Mouse (Mus musculus) limb, embryonic 14.5 days (tissue): ENCODE results near the gene Rpl23. TPM values are rescaled to one million over a fixed set of nuclear protein-coding genes. Genes with fewer than 3 reads are reported as not detected.

Experiments used
- ATAC-seq: fragments of 200-750 bp; cut with Nextera tagmentation; 2 replicates; pipeline ENCODE4 v1.8.0; 2017; ENCODE audit warnings: low read depth, moderate number of reproducible peaks, moderate TSS enrichment; ENCODE audit not compliant: low FRiP score
- DNase-seq: peaks from one replicate; pipeline ENCODE4 v3.0.0-alpha.2; 2015; ENCODE audit warnings: low spot score
- H3K27ac ChIP-seq: fragments of 300-500 bp; sonication (generic); replicated peaks from 2 replicates; pipeline ENCODE4 v1.5.1; 2014; ENCODE audit warnings: low read depth, mild to moderate bottlenecking, low read length, moderate library complexity, mixed read lengths
- H3K27me3 ChIP-seq: fragments of 300-500 bp; sonication (generic); 2 replicates; pipeline ENCODE4 v1.6.1; 2014; ENCODE audit warnings: low read length, mixed read lengths; ENCODE audit not compliant: control insufficient read depth, insufficient read depth
- H3K36me3 ChIP-seq: fragments of 300-500 bp; sonication (generic); 2 replicates; pipeline ENCODE4 v1.6.1; 2014; ENCODE audit warnings: mild to moderate bottlenecking, low read length, moderate library complexity, mixed read lengths; ENCODE audit not compliant: control insufficient read depth, insufficient read depth
- H3K4me1 ChIP-seq: fragments of 300-500 bp; sonication (generic); 2 replicates; pipeline ENCODE4 v1.6.1; 2014; ENCODE audit warnings: antibody characterized with exemption, low read length, mixed read lengths; ENCODE audit not compliant: control insufficient read depth, insufficient read depth
- H3K4me2 ChIP-seq: fragments of 300-500 bp; sonication (generic); replicated peaks from 2 replicates; pipeline ENCODE4 v1.6.1; 2014; ENCODE audit warnings: low read depth, mild to moderate bottlenecking, low read length, moderate library complexity; ENCODE audit not compliant: severe bottlenecking
- H3K4me3 ChIP-seq: fragments of 300-500 bp; sonication (generic); replicated peaks from 2 replicates; pipeline ENCODE4 v1.5.1; 2014; ENCODE audit warnings: low read length
- H3K9ac ChIP-seq: fragments of 300-500 bp; sonication (generic); 2 replicates; pipeline ENCODE4 v1.6.1; 2014; ENCODE audit warnings: mild to moderate bottlenecking, low read depth, low read length, moderate library complexity; ENCODE audit not compliant: severe bottlenecking
- H3K9me3 ChIP-seq: fragments of 300-500 bp; sonication (generic); 2 replicates; pipeline ENCODE4 v1.6.1; 2016; ENCODE audit warnings: low read length; ENCODE audit not compliant: control insufficient read depth
- POLR2A ChIP-seq: fragments of 200-500 bp; IDR thresholded peaks from 2 replicates; pipeline ENCODE4 v1.8.0; 2012; ENCODE audit warnings: inconsistent platforms, mild to moderate bottlenecking, moderate library complexity, borderline replicate concordance; ENCODE audit not compliant: insufficient read depth, insufficient read length; ENCODE audit errors: extremely low read depth
- WGBS: fragments of 180-500 bp; shearing (Covaris S2); extraction: QIAGEN DNeasy Blood & Tissue Kit; methylation state at CpG from one replicate; pipeline ENCODE4 v1.1.7; 2014; 5-methylcytosine and 5-hydroxymethylcytosine counted together
- polyA plus RNA-seq, 2 experiments: library from polyadenylated mRNA; depleted of rRNA in 1 of 2; stranded (reverse) in 1 of 2; unstranded in 1 of 2; fragments of >200 nt; fragmentation: Nextera tagmentation in 1 of 2; extraction: Ambion mirVana in 1 of 2; gene quantifications; 2 replicates each; pipeline versions ENCODE4 v1.2.1 to v1.2.3; 2012 to 2014

Rpl23 gene
- polyA plus RNA-seq, 2 experiments = 764 to 903 TPM

DNA sequence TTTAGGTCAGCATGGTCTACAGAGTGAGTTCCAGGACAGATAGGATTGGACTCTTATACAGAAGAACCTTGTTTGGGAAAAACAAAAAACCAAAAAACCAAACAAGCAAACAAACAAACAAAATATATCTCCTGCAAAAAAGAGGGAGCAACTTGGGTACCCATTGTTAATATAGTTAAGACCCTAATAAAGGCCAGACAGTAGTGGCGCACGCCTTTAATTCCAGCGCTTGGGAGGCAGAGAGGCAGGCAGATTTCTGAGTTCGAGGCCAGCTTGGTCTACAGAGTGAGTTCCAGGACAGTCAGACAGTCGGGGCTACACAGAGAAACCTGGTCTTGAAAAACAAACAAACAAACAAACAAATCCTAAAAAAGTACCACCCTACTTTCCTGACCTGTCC, 7.5 kb upstream of the Rpl23 start:
- Histone ChIP-seq H3K9me3 (no peaks in the 10 kb centered on the region), H3K4me1 (no peaks in the 10 kb centered on the region), H3K4me3 (no peak overlapping the region), H3K27me3 (no peaks in the 10 kb centered on the region), H3K36me3 (no peaks in the 10 kb centered on the region), H3K9ac (no peak overlapping the region), H3K27ac (no peak overlapping the region), H3K4me2 (no peak overlapping the region)
- no peak for DNase-seq
- WGBS = 81% methylated on average over 5 of the region's 5 CpGs
- no peak for TF ChIP-seq POLR2A
- no peak for ATAC-seq

DNA sequence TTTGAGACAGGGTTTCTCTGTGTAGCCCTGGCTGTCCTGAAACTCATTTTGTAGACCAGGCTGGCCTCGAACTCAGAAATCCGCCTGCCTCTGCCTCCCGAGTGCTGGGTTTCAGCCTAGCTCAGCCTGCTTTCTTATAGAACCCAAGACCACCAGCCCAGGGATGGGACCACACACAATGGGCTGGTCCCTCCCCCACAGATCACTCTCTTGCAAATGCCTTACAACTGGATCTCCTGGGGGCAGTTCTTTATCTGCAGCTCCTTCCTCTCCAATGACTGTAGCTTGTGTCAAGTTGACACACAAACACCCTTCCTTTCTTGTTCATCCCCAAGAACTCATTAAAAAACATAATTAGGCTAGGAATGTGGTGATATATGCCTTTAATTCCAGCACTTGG, 5.7 kb upstream of the Rpl23 start:
- no peak overlapping the region for H3K9ac ChIP-seq
- no peak overlapping the region for H3K27ac ChIP-seq
- no peak for DNase-seq
- H3K4me2 ChIP-seq = no peak overlapping the region
- no peak for TF ChIP-seq POLR2A
- no peaks in the 10 kb centered on the region for H3K36me3 ChIP-seq
- H3K4me3 ChIP-seq = no peak overlapping the region
- H3K27me3 ChIP-seq = no peaks in the 10 kb centered on the region
- no peaks in the 10 kb centered on the region for H3K9me3 ChIP-seq
- no peak for ATAC-seq
- H3K4me1 ChIP-seq = no peaks in the 10 kb centered on the region
- WGBS = 84% methylated on average over 3 of the region's 3 CpGs

DNA sequence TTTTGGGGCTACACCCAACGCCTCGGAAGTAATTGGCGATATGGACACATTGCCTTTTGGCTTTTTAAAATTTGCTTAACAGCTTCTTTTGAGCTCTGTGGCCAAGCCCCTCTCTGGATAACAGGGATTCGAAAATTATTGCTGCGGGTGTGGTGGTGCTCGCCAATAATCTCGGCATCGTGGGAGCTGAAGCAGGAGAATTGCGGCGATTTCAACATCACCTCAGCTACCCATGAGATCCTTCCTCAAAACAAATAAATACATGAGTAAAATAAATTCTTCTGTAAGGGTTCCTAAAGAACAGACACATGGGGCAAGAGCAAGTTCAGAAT, 293 bp upstream of the Rpl23 start:
- no peak for ATAC-seq
- Histone ChIP-seq H3K4me2 (peak overlapping the region; percentile 70), H3K27ac (peak overlapping the region; percentile 96; the same call in 1 of the 2 replicates), H3K36me3 (peaks cover 36% of the 10 kb centered on the region), H3K4me1 (peaks cover 8% of the 10 kb centered on the region), H3K9ac (peak overlapping the region; percentile 99), H3K9me3 (no peaks in the 10 kb centered on the region), H3K27me3 (no peaks in the 10 kb centered on the region), H3K4me3 (peak overlapping the region; percentile 98)
- TF ChIP-seq POLR2A = no peak
- 1% methylated on average over 10 of the region's 10 CpGs for WGBS
- no peak for DNase-seq

DNA sequence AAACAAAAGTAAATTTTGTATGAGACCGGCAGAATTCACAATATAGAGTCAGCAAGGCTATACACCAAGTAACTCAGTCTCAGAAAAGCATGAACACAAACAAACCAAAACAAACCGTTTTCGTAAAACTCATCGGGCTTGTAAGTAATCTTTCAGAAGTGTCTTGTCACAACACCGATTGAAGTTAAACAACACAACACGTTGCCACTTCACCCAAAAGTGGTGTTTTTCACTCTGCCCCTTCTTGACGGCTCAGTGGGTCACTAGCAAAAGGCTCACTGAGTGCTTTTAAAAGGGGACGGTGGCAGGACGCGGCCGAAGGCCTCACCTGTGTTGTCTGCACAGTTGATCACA, 782 bp downstream of the Rpl23 start:
- DNase-seq (no peak), ATAC-seq (no peak)
- Histone ChIP-seq H3K36me3 (peaks cover 47% of the 10 kb centered on the region), H3K4me3 (peak overlapping the region; percentile 98), H3K9ac (peak overlapping the region; percentile 99), H3K9me3 (no peaks in the 10 kb centered on the region), H3K27me3 (no peaks in the 10 kb centered on the region), H3K4me1 (peaks cover 8% of the 10 kb centered on the region), H3K4me2 (peak overlapping the region; percentile 70), H3K27ac (peak overlapping the region; percentile 96)
- 1% methylated on average over 11 of the region's 11 CpGs for WGBS
- no peak for TF ChIP-seq POLR2A

DNA sequence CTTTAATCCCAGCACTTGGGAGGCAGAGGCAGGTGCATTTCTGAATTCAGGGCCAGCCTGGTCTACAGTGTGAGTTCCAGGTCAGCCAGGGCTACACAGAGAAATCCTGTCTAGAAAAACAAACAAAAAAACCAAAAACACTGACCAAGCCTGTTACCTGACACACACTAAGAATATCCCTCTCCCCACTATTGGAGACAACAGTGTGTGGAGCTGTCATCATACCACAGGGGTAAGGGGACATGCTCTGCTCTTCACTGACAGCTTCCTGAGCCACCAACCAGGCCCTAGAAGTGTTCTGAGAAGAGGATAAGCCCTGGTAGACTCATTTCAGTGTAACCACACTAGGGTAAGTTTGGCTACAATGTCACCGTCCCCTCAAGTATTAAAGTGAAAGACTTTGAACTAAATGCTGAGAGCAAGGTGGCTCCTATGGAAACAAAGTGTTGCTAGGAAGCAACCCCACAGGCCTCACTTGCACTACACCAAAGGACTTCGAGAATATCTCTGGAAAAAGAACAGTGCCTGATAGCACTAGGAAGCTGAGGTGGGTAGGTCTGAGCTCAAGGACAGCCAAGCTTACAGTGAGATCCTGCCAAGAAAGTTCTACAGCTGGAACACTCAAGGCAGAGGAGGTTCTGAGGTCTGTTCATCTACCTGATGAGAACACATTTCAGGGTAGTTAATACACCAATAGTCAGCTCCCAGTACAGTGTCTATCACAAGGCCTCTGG, 2.1 kb downstream of the Rpl23 start:
- Histone ChIP-seq H3K4me3 (peak overlapping the region; percentile 98), H3K4me2 (peak overlapping the region; percentile 70; the same call in 1 of the 2 replicates), H3K36me3 (peaks cover 48% of the 10 kb centered on the region), H3K9ac (peak overlapping the region; percentile 99; the same call in 1 of the 2 replicates), H3K27me3 (no peaks in the 10 kb centered on the region), H3K4me1 (peaks cover 8% of the 10 kb centered on the region), H3K9me3 (no peaks in the 10 kb centered on the region), H3K27ac (no peak overlapping the region)
- 86% methylated on average over 2 of the region's 2 CpGs for WGBS
- ATAC-seq = no peak
- no peak for TF ChIP-seq POLR2A
- no peak for DNase-seq
